ENCODE assay signal across 24 mouse cellular contexts in genomic region chr19:34920066-34920465, GRCm38 (mm10). TPM values are rescaled to one million over a fixed set of nuclear protein-coding genes. Genes with fewer than 3 reads are reported as not detected.
"Had no signal": no experiment of that assay in that cellular context is flagged by ENCODE, and none has a peak within 500 bp of the region (broad histone marks: within the 10 kb centered on the region; RNA-seq: fewer than 3 reads in every experiment).

No protein-coding gene starts in this region.

- H3K9ac ChIP-seq: forebrain, postnatal 0 days; heart, embryonic 13.5 days; heart, embryonic 15.5 days; hindbrain, embryonic 13.5 days; hindbrain, embryonic 15.5 days; kidney, embryonic 15.5 days; limb, embryonic 13.5 days; limb, embryonic 15.5 days; liver, embryonic 12.5 days; liver, embryonic 14.5 days had no signal

- H3K4me3 ChIP-seq: heart, adult 2 months; heart, embryonic 13.5 days; heart, embryonic 15.5 days; hindbrain, embryonic 13.5 days; hindbrain, embryonic 15.5 days; kidney, embryonic 15.5 days; limb, embryonic 13.5 days; limb, embryonic 15.5 days; liver, embryonic 12.5 days had no signal

- H3K27me3 ChIP-seq: heart, embryonic 13.5 days; heart, embryonic 15.5 days; hindbrain, embryonic 13.5 days; hindbrain, embryonic 15.5 days; kidney, embryonic 15.5 days; limb, embryonic 13.5 days; limb, embryonic 15.5 days; liver, embryonic 12.5 days had no signal

- H3K27ac ChIP-seq: heart, adult 2 months; heart, embryonic 13.5 days; heart, embryonic 15.5 days; hindbrain, embryonic 13.5 days; hindbrain, embryonic 15.5 days; hindbrain, postnatal 0 days; kidney, embryonic 15.5 days; limb, embryonic 13.5 days; limb, embryonic 15.5 days; liver, embryonic 12.5 days; liver, embryonic 14.5 days had no signal

- ATAC-seq: forebrain, postnatal 0 days; hindbrain, postnatal 0 days; intestine, embryonic 16.5 days; liver, embryonic 12.5 days had no signal

- DNase-seq: forebrain, postnatal 0 days; gastrocnemius, postnatal 14 days; gastrocnemius, postnatal 36 days; heart, adult 11 months; heart, adult 2 months; heart, postnatal 14 days; heart, postnatal 36 days; kidney, postnatal 25 days; layer of hippocampus, adult 9-11 months; layer of hippocampus, postnatal 36 days; left cerebral cortex, postnatal 4 days had no signal

- H3K36me3 ChIP-seq: hindbrain, embryonic 13.5 days; hindbrain, embryonic 15.5 days had no signal

- H3K9me3 ChIP-seq: heart, embryonic 13.5 days; heart, embryonic 15.5 days; hindbrain, embryonic 13.5 days; hindbrain, embryonic 15.5 days; kidney, embryonic 15.5 days; limb, embryonic 13.5 days; limb, embryonic 15.5 days; liver, embryonic 12.5 days had no signal

- H3K4me2 ChIP-seq: heart, embryonic 11.5 days; heart, embryonic 13.5 days; heart, embryonic 15.5 days; hindbrain, embryonic 13.5 days; hindbrain, embryonic 15.5 days; kidney, embryonic 15.5 days; limb, embryonic 13.5 days; limb, embryonic 15.5 days; liver, embryonic 12.5 days had no signal

RNA-seq across cellular contexts. Expression of gene Kif20b, which starts 2.1 kb away (rescaled TPM):
- polyA plus RNA-seq: liver, adult 2 months had no signal
